Mouse (Mus musculus): ENCODE measurements around the gene Atg2a. TPM values are rescaled to one million over a fixed set of nuclear protein-coding genes. Genes with fewer than 3 reads are reported as not detected.
"Not testable (repeated sequence)": the region's sequence is repeated elsewhere in the genome, so short reads cannot be mapped to it uniquely, and the experiment has no call there.

Gene Atg2a
- total RNA-seq, 2 experiments from 2014 or later = 30.7 to 33.3 TPM

DNA sequence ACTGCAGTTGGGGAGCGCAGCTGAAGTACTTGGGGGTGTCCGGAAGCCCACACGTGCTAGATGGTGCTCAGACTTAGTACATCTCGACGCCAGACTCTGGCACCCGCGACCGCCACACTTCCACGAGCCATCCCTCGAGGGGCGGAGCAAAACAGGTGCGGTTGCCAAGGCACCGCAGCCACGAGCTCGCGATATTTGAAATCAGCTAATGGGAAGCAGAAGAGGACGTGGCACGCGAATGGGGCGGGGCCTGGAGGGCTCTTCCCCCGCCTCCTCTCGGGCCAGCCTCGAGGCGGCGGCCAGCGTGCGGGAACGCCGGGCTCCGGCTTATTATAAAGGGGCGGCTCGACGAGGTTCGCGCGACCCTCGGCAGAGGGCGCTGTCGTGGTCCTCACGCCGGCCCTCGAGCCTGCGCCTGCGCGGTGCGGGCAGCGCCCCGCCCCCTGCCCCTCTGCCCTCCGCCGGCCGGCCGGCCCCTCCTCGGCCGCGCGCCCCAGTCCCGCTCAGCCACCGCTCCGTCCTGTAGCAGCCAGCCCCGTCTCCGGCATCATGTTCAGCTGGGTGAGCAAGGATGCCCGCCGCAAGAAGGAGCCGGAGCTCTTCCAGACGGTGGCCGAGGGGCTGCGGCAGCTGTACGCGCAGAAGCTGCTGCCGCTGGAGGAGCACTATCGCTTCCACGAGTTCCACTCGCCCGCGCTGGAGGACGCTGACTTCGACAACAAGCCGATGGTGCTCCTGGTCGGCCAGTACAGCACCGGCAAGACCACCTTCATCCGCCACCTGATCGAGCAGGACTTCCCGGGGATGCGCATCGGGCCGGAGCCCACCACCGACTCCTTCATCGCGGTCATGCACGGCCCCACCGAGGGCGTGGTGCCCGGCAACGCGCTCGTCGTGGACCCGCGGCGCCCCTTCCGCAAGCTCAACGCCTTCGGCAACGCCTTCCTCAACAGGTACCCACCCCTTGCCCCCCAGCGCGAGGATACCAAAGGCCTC, 35.3 kb downstream of the Atg2a start, which contains the start of gene Ehd1:
Ehd1 (plus strand) TSS at position 300 of the 996 bp plus-strand sequence.
- peak; percentile 98 to 99 for DNase-seq

DNA sequence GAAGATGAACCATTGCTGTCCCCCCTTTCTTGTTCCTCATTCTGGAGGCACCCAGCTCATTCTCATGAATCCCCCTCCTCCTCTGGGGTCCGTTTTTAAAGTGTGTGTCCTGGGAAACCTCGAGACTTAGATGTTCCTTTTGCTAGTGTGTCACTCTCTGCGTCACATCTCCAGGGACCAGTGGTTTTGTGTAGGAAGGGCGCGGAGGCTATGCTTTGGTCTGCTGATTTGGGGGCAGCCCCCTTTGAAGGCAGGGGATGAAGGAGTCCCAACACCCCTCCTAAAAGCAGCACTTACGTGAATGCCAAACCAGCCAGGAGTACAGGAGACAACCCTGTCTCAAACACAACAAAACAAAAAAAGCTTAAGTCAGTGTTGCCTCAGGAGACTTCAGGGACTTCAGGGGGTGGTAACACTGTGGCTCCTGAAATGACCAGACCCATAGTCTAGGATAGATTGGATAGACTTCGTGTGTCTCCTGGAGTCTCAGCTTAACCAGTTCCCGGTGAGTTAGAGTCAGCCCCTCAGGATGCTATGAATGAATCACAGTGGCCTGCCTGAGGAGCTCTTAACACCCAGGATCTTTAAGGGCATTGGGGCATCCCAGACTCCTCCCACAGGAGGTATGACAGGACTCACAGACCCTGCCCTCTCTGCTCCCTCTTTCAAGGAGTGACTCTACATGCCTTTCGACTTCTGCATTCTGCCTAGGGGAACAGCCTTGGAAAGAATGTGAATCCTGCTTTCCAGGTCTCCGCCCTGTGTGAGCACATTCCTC, 36.4 kb downstream of the Atg2a start:
- DNase-seq = peak; percentile 78 to 83

DNA sequence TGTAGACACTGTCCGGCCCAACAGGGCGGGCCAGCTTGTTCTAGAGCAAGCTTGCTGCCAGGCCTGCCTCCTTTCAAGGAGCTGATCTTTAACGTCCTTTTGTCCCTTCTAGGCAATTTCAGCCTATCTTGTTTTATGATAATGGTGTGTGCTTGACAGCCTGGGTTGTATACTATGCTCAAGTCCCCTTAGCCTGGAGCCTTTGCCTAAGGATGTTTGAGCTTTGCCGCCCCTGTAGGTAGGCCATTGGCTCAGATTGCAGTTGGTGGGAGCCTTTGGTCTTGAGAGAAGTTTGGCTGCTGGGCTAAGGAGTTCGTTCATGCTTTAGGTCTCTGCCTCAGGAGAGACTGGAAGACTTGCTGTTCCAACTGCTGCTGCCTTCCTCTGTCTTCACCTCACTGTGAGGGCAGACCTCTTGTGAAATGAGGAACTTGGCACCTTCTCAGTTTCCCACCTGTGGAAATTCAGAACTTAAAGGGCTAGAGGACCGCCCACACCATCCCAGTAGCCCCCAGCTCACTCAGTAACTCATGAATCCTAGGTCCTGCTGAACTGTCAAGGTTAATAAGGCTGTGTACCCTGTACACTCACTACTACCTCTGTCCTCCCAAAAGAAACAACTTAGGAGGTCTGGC, 37.1 kb downstream of the Atg2a start:
- no peak for DNase-seq

- DNase-seq = no peak
Measured at GRCm38 (mm10) chr19:6279481-6280144, 38.1 kb downstream of the Atg2a start.

GRCm38 (mm10) chr19:6280554-6280953, 39.1 kb downstream of the Atg2a start:
- DNase-seq = no peak

DNA sequence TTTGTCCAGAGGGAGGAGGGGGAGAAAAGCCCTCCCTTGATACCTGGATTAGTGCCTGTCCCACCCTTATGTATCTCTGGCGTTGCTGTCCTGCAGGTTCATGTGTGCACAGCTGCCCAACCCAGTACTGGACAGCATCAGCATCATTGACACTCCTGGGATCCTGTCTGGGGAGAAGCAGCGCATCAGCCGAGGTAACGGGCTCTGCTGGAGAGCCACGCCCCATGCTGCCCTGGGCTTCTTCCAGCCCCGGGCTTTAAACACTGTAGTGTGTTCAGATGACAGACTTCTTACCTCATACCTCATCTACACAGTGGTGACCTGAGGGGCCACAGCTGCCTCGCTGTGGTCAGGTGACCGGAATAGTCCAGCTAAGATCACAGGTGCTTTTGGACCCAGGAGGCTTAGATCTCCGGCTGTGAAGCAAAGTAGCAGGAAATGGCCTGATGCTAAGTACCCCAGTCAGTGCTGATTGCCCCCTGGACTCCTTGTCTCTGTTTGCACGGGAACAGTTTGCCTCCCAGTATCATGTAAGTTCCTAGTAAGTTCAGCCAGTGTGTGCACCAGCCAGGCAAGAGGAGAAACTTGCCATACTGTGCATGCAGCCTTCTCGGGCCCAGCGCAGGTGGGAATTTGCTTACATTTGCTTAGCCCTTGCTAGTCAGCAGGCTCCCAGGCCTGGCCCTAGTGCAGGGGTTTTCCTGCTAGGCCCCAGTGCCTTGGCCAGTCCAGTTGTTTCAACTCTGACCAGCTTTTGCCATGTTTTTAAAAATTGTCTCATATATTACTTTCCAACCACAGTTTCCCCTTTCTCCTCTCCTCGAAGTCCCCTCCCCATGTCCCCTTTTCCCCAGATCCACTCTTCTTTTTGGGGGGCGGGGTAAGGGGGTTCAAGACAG, 39.9 kb downstream of the Atg2a start:
- no peak for DNase-seq

GRCm38 (mm10) chr19:6283001-6283400, 41.5 kb downstream of the Atg2a start:
- DNase-seq = no peak

- DNase-seq = no peak
Measured at GRCm38 (mm10) chr19:6284502-6284901, 43.0 kb downstream of the Atg2a start.

DNA sequence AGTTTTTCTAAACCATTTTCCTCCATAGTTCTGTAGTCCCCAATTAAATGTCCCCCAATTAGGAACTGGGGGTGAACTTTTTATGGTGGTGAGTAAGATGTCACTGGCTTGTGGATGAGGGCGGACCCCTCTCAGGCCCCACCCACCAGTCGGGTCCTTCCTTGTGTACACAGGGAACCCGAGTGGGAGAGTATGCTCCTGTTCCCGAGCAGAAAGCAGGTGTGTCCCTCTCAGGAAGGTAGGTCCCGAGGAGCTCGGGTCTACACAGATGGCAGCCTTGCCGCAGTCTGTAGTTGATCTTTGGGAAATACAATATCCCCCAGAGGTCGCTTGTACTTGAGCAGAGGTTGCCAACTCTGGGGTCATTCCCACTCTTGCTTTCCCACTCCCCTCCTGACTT, 43.8 kb downstream of the Atg2a start:
- DNase-seq = no peak

GRCm38 (mm10) chr19:6285632-6286433, 44.4 kb downstream of the Atg2a start:
- no peak for DNase-seq

DNA sequence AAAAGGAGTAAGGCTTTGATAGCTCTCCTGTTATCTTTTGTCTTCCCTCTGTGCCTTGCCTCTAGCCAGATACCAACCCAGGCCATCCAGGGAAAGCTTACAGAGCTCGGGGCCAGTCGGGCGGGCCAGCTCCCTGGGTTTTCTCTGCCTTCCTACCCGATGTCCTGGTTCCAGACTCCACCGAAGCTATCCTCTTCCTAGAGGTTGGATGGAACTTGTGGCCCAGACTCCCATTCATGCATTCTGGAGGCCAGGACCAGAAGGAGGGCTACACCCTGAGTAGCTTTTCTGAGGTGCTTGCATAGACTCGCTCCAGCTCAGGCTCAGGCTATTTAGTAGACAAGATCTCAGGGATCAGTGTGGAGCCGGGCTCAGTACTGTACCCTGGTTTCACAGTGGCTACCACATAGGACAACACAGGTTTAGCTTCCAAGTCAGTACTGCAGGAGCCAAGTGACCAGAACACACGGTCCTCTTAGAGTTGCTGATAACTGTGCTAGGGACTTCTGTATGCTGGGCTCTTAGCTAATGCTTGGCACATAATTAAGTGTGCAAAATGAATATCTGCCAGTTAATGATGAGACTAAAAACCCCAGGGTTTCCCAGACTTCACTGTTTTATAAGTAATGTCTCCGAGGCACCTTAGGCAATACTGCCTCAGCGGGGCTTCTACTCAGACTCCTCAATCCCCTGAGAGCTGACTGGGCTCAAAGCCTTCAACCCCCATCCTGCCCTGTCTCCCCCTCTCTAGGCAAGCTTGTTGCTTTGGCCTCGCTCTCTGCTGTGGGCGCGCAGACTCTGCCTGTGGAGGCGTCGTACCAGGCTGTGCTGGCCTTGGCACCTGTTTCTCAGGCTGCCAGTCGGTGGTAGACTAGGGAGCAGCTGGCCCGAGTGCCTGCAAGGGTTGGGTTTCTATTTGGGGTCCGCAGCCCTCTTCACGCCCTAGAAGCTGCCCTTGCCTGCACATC, 45.2 kb downstream of the Atg2a start:
- DNase-seq = no peak

- DNase-seq = no peak
Measured at GRCm38 (mm10) chr19:6288236-6288894, 46.9 kb downstream of the Atg2a start.

- DNase-seq = no peak
Measured at GRCm38 (mm10) chr19:6289696-6290238, 48.3 kb downstream of the Atg2a start.

DNA sequence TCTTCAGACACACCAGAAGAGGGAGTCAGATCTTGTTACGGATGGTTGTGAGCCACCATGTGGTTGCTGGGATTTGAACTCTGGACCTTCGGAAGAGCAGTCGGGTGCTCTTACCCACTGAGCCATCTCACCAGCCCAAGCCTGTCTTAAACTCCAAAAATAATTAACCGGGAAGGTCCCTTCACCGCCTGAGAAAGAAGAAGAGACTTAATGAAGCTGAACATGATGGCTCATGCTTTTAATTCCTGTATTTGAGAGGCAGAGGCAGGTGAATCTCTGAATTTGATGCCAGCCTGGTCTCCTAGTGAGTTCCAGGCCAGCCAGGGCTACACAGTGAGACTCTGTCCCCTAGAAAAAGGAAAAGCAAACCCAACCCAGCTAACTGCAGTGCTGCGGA, 49.2 kb downstream of the Atg2a start:
- DNase-seq = not testable (repeated sequence)

- DNase-seq = no peak
Measured at GRCm38 (mm10) chr19:6291117-6291781, 49.8 kb downstream of the Atg2a start.

DNA sequence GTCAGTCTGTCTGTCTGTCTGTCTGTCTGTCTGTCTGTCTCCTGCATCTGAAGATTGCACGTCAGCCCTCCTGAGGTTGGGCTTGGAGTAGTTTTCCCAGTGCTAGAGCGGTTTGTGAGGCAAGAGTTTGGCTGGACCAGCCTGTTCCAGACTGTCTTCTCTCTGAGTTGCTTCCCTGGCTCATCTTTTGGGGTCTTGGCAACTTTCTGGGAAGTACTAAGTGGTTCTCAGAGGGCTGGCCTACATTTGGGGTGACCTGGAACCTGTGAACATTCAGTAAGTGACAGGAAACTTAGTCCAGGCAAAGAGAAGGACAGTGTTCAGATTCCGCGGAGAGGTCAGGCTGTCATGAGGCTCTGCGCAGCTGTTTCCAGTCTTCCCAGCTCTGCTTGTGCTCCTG, 50.8 kb downstream of the Atg2a start:
- DNase-seq = no peak

DNA sequence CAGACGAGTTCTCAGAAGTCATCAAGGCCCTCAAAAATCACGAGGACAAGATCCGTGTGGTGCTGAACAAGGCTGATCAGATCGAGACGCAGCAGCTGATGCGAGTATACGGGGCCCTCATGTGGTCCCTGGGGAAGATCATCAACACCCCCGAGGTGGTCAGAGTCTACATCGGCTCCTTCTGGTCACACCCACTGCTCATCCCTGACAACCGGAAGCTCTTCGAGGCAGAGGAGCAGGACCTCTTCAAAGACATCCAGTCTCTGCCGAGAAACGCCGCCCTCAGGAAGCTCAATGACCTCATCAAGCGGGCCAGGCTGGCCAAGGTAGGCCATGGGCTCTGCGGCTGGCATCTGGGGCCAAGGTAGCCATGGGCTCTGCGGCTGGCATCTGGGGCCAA, 52.8 kb downstream of the Atg2a start:
- DNase-seq = no peak
